Mouse (Mus musculus): Measurements from ENCODE around the gene Hnrnpul1. TPM values are rescaled to one million over a fixed set of nuclear protein-coding genes. Genes with fewer than 3 reads are reported as not detected.

The Hnrnpul1 gene
- polyA plus RNA-seq, 1 experiment from 2014 or later, result 32.4 TPM

GRCm38 (mm10) chr7:25764221-25764620 is 9.7 kb upstream of the Hnrnpul1 start:
- 37% methylated on average over 5 of the region's 5 CpGs for WGBS
- peak; percentile 45; the same call in 1 of the 2 replicates for ATAC-seq
- H3K27ac ChIP-seq (ENCODE audit: low read length), result peak overlapping the region; percentile 66

GRCm38 (mm10) chr7:25763678-25764077 is 9.1 kb upstream of the Hnrnpul1 start:
- 56% methylated on average over 11 of the region's 11 CpGs for WGBS
- Histone ChIP-seq H3K9me3 (ENCODE audit: low read length) (no peaks in the 10 kb centered on the region), H3K9ac (replicated peaks; ENCODE audit: low read depth) (0 out of 2 replicates have a peak overlapping the region, but pooled peaks have one; percentile 32), H3K4me1 (ENCODE audit: insufficient read depth, low read depth, low read length) (no peaks in the 10 kb centered on the region), H3K4me2 (replicated peaks; ENCODE audit: low read depth, low read length) (no peak overlapping the region), H3K27me3 (replicated peaks; ENCODE audit: insufficient read depth, low read length) (no peaks in the 10 kb centered on the region), H3K36me3 (ENCODE audit: insufficient read depth, low read length) (no peaks in the 10 kb centered on the region), H3K27ac (ENCODE audit: low read length) (peak overlapping the region; percentile 66), H3K4me3 (ENCODE audit: low read depth, low read length) (no peak overlapping the region)
- no peak for TF ChIP-seq EP300 (IDR thresholded peaks at IDR 0.05)
- no peak for TF ChIP-seq CTCF (IDR thresholded peaks at IDR 0.05)
- DNase-seq (ENCODE audit: low spot score), result no peak
- no peak for ATAC-seq

More at GRCm38 (mm10) chr7:25764221-25764620, 9.7 kb upstream of the Hnrnpul1 start:
- Histone ChIP-seq H3K27me3 (replicated peaks; ENCODE audit: insufficient read depth, low read length) (no peaks in the 10 kb centered on the region), H3K4me3 (ENCODE audit: low read depth, low read length) (no peak overlapping the region), H3K9ac (replicated peaks; ENCODE audit: low read depth) (0 out of 2 replicates have a peak overlapping the region, but pooled peaks have one; percentile 32), H3K4me2 (replicated peaks; ENCODE audit: low read depth, low read length) (no peak overlapping the region), H3K36me3 (ENCODE audit: insufficient read depth, low read length) (no peaks in the 10 kb centered on the region), H3K4me1 (ENCODE audit: insufficient read depth, low read depth, low read length) (no peaks in the 10 kb centered on the region), H3K9me3 (ENCODE audit: low read length) (no peaks in the 10 kb centered on the region)
- TF ChIP-seq EP300 (IDR thresholded peaks at IDR 0.05) (no peak), CTCF (IDR thresholded peaks at IDR 0.05) (no peak)
- DNase-seq (ENCODE audit: low spot score), result peak; percentile 26

GRCm38 (mm10) chr7:25761354-25761753 is 6.8 kb upstream of the Hnrnpul1 start:
- WGBS, result 55% methylated on average over 10 of the region's 10 CpGs
- no peaks in the 10 kb centered on the region for H3K4me1 ChIP-seq (ENCODE audit: insufficient read depth, low read depth, low read length)
- no peak overlapping the region for H3K4me2 ChIP-seq (replicated peaks; ENCODE audit: low read depth, low read length)
- peak; percentile 30 for DNase-seq (ENCODE audit: low spot score)
- H3K36me3 ChIP-seq (ENCODE audit: insufficient read depth, low read length), result no peaks in the 10 kb centered on the region
- no peak overlapping the region for H3K9ac ChIP-seq (replicated peaks; ENCODE audit: low read depth)
- ATAC-seq, result no peak
- no peak for TF ChIP-seq EP300 (IDR thresholded peaks at IDR 0.05)
- TF ChIP-seq CTCF (IDR thresholded peaks at IDR 0.05), result no peak
- no peaks in the 10 kb centered on the region for H3K27me3 ChIP-seq (replicated peaks; ENCODE audit: insufficient read depth, low read length)
- H3K4me3 ChIP-seq (ENCODE audit: low read depth, low read length), result no peak overlapping the region
- no peaks in the 10 kb centered on the region for H3K9me3 ChIP-seq (ENCODE audit: low read length)
- no peak overlapping the region for H3K27ac ChIP-seq (ENCODE audit: low read length)

- Histone ChIP-seq H3K4me2 (replicated peaks; ENCODE audit: low read depth, low read length) (peak overlapping the region; percentile 60), H3K27ac (ENCODE audit: low read length) (peak overlapping the region; percentile 100), H3K27me3 (replicated peaks; ENCODE audit: insufficient read depth, low read length) (no peaks in the 10 kb centered on the region), H3K9ac (replicated peaks; ENCODE audit: low read depth) (no peak overlapping the region; the same call in 1 of the 2 replicates), H3K36me3 (ENCODE audit: insufficient read depth, low read length) (no peaks in the 10 kb centered on the region), H3K9me3 (ENCODE audit: low read length) (no peaks in the 10 kb centered on the region), H3K4me3 (ENCODE audit: low read depth, low read length) (peak overlapping the region; percentile 97), H3K4me1 (ENCODE audit: insufficient read depth, low read depth, low read length) (peaks cover 17% of the 10 kb centered on the region; the same call in 1 of the 2 replicates)
- under 1% methylated on average over 18 of the region's 18 CpGs for WGBS
- TF ChIP-seq EP300 (IDR thresholded peaks at IDR 0.05), result peak; percentile 59; the same call in 1 of the 2 replicates
- peak; percentile 84 for TF ChIP-seq CTCF (IDR thresholded peaks at IDR 0.05)
- ATAC-seq, result peak; percentile 46
- peak; percentile 96 for DNase-seq (ENCODE audit: low spot score)
These were observed 1.5 kb upstream of the Hnrnpul1 start for GRCm38 (mm10) chr7:25756011-25756410.

- Histone ChIP-seq H3K27me3 (replicated peaks; ENCODE audit: insufficient read depth, low read length) (no peaks in the 10 kb centered on the region), H3K4me1 (ENCODE audit: insufficient read depth, low read depth, low read length) (peaks cover 17% of the 10 kb centered on the region; the same call in 1 of the 2 replicates), H3K9me3 (ENCODE audit: low read length) (no peaks in the 10 kb centered on the region), H3K4me2 (replicated peaks; ENCODE audit: low read depth, low read length) (peak overlapping the region; percentile 60), H3K9ac (replicated peaks; ENCODE audit: low read depth) (no peak overlapping the region; the same call in 1 of the 2 replicates), H3K36me3 (ENCODE audit: insufficient read depth, low read length) (peaks cover 2% of the 10 kb centered on the region; the same call in 1 of the 2 replicates), H3K27ac (ENCODE audit: low read length) (peak overlapping the region; percentile 100), H3K4me3 (ENCODE audit: low read depth, low read length) (peak overlapping the region; percentile 97)
- 0% methylated on average over 15 of the region's 15 CpGs for WGBS
- peak; percentile 49 for ATAC-seq
- DNase-seq (ENCODE audit: low spot score), result no peak
- TF ChIP-seq EP300 (IDR thresholded peaks at IDR 0.05) (peak; percentile 29), CTCF (IDR thresholded peaks at IDR 0.05) (no peak)
These were observed 894 bp upstream of the Hnrnpul1 start for GRCm38 (mm10) chr7:25755468-25755833.

GRCm38 (mm10) chr7:25754439-25754737 is 169 bp downstream of the Hnrnpul1 start:
- TF ChIP-seq EP300 (IDR thresholded peaks at IDR 0.05), result no peak
- TF ChIP-seq CTCF (IDR thresholded peaks at IDR 0.05), result peak; percentile 65
- WGBS, result 2% methylated on average over 27 of the region's 30 CpGs
- H3K9ac ChIP-seq (replicated peaks; ENCODE audit: low read depth), result peak overlapping the region; percentile 99
- H3K4me2 ChIP-seq (replicated peaks; ENCODE audit: low read depth, low read length), result peak overlapping the region; percentile 72
- no peak for DNase-seq (ENCODE audit: low spot score)
- H3K4me1 ChIP-seq (ENCODE audit: insufficient read depth, low read depth, low read length), result peaks cover 17% of the 10 kb centered on the region; the same call in 1 of the 2 replicates
- peak overlapping the region; percentile 100 for H3K27ac ChIP-seq (ENCODE audit: low read length)
- peak overlapping the region; percentile 97 for H3K4me3 ChIP-seq (ENCODE audit: low read depth, low read length)
- H3K27me3 ChIP-seq (replicated peaks; ENCODE audit: insufficient read depth, low read length), result no peaks in the 10 kb centered on the region
- ATAC-seq, result no peak
- H3K9me3 ChIP-seq (ENCODE audit: low read length), result no peaks in the 10 kb centered on the region
- peaks cover 10% of the 10 kb centered on the region; the same call in 1 of the 2 replicates for H3K36me3 ChIP-seq (ENCODE audit: insufficient read depth, low read length)

All from lung, postnatal 0 days (tissue).